Mouse (Mus musculus) lung, embryonic 14.5 days (tissue): Measurements from ENCODE around the gene Mettl23. TPM values are rescaled to one million over a fixed set of nuclear protein-coding genes. Genes with fewer than 3 reads are reported as not detected.
A peak's percentile ranks its signal among the peaks of the same experiment; 100 is the strongest.

ENCODE experiments used
- ATAC-seq: fragments of 200-750 bp; cut with Nextera tagmentation; 2 replicates; pipeline ENCODE4 v1.8.0; 2017; ENCODE audit warnings: mild to moderate bottlenecking, moderate TSS enrichment, moderate library complexity; ENCODE audit not compliant: insufficient read depth
- DNase-seq: peaks from one replicate; pipeline ENCODE4 v3.0.0-alpha.2; 2015
- H3K27ac ChIP-seq: fragments of 300-500 bp; sonication (generic); 2 replicates; pipeline ENCODE4 v1.5.1; 2014; ENCODE audit warnings: low read depth, mild to moderate bottlenecking, moderate library complexity
- H3K27me3 ChIP-seq: fragments of 300-500 bp; sonication (generic); 2 replicates; pipeline ENCODE4 v1.6.1; 2014; ENCODE audit warnings: low read length, control low read depth; ENCODE audit not compliant: insufficient read depth
- H3K36me3 ChIP-seq: fragments of 300-500 bp; sonication (generic); 2 replicates; pipeline ENCODE4 v1.6.1; 2014; ENCODE audit warnings: control low read depth; ENCODE audit not compliant: insufficient read depth
- H3K4me1 ChIP-seq: fragments of 300-500 bp; sonication (generic); 2 replicates; pipeline ENCODE4 v1.6.1; 2014; ENCODE audit warnings: antibody characterized with exemption, control low read depth; ENCODE audit not compliant: insufficient read depth
- H3K4me2 ChIP-seq: fragments of 300-500 bp; sonication (generic); 2 replicates; pipeline ENCODE4 v1.6.1; 2014; ENCODE audit warnings: mild to moderate bottlenecking
- H3K4me3 ChIP-seq: fragments of 300-500 bp; sonication (generic); 2 replicates; pipeline ENCODE4 v1.5.1; 2014; ENCODE audit warnings: low read depth, low read length
- H3K9ac ChIP-seq: fragments of 300-500 bp; sonication (generic); 2 replicates; pipeline ENCODE4 v1.6.1; 2014
- H3K9me3 ChIP-seq: fragments of 300-500 bp; sonication (generic); 2 replicates; pipeline ENCODE4 v1.6.1; 2016; ENCODE audit warnings: low read depth, low read length, control low read depth
- CTCF ChIP-seq: IDR thresholded peaks from 2 replicates; pipeline ENCODE4 v1.5.1; 2016; ENCODE audit warnings: antibody characterized with exemption, low read depth
- WGBS: fragments of 180-500 bp; shearing (Covaris S2); extraction: QIAGEN DNeasy Blood & Tissue Kit; methylation state at CpG from one replicate; pipeline ENCODE4 v1.1.7; 2014; 5-methylcytosine and 5-hydroxymethylcytosine counted together
- polyA plus RNA-seq: library from polyadenylated mRNA; unstranded; fragments of >200 nt; fragmentation: Nextera tagmentation; extraction: Ambion mirVana; gene quantifications from 2 replicates; pipeline ENCODE4 v1.2.1, GENCODE M21; 2014

The Mettl23 gene
- polyA plus RNA-seq, 1 experiment from 2014 or later, result 62.2 TPM

GRCm38 (mm10) chr11:116864444-116864843 is 21.4 kb downstream of the Mettl23 start:
- Histone ChIP-seq H3K36me3 (peaks cover 64% of the 10 kb centered on the region), H3K27ac (no peak overlapping the region)
- 44% methylated on average over 10 of the region's 10 CpGs for WGBS

GRCm38 (mm10) chr11:116865945-116866585 is 23.0 kb downstream of the Mettl23 start:
- no peak overlapping the region for H3K9ac ChIP-seq
- peaks cover 57% of the 10 kb centered on the region for H3K36me3 ChIP-seq
- no peak overlapping the region for H3K4me2 ChIP-seq
- H3K27ac ChIP-seq, result no peak overlapping the region
- DNase-seq, result no peak
- TF ChIP-seq CTCF, result no peak
- H3K4me1 ChIP-seq, result no peaks in the 10 kb centered on the region
- WGBS, result 67% methylated on average over 12 of the region's 12 CpGs
- no peaks in the 10 kb centered on the region for H3K27me3 ChIP-seq
- no peaks in the 10 kb centered on the region for H3K9me3 ChIP-seq
- ATAC-seq, result no peak
- H3K4me3 ChIP-seq, result no peak overlapping the region

More at GRCm38 (mm10) chr11:116864444-116864843, 21.4 kb downstream of the Mettl23 start:
- Histone ChIP-seq H3K9me3 (no peaks in the 10 kb centered on the region), H3K4me3 (no peak overlapping the region), H3K27me3 (no peaks in the 10 kb centered on the region), H3K4me1 (no peaks in the 10 kb centered on the region), H3K4me2 (no peak overlapping the region), H3K9ac (no peak overlapping the region)
- no peak for TF ChIP-seq CTCF
- no peak for DNase-seq
- ATAC-seq, result no peak

GRCm38 (mm10) chr11:116868129-116868528 is 25.1 kb downstream of the Mettl23 start:
- peaks cover 57% of the 10 kb centered on the region for H3K36me3 ChIP-seq
- H3K27me3 ChIP-seq, result no peaks in the 10 kb centered on the region
- no peak for ATAC-seq
- H3K9ac ChIP-seq, result no peak overlapping the region
- WGBS, result 73% methylated on average over 3 of the region's 3 CpGs
- no peak overlapping the region for H3K4me3 ChIP-seq
- H3K4me2 ChIP-seq, result no peak overlapping the region
- DNase-seq, result no peak
- no peaks in the 10 kb centered on the region for H3K9me3 ChIP-seq
- TF ChIP-seq CTCF, result no peak
- H3K4me1 ChIP-seq, result no peaks in the 10 kb centered on the region
- H3K27ac ChIP-seq, result no peak overlapping the region

GRCm38 (mm10) chr11:116869223-116869622 is 26.1 kb downstream of the Mettl23 start:
- no peak for ATAC-seq
- 59% methylated on average over 8 of the region's 8 CpGs for WGBS

GRCm38 (mm10) chr11:116869641-116870040 is 26.6 kb downstream of the Mettl23 start:
- Histone ChIP-seq H3K4me1 (no peaks in the 10 kb centered on the region), H3K9ac (no peak overlapping the region), H3K27ac (no peak overlapping the region), H3K9me3 (no peaks in the 10 kb centered on the region), H3K27me3 (no peaks in the 10 kb centered on the region), H3K4me3 (no peak overlapping the region), H3K36me3 (peaks cover 60% of the 10 kb centered on the region), H3K4me2 (no peak overlapping the region)
- DNase-seq, result no peak
- 74% methylated on average over 4 of the region's 4 CpGs for WGBS
- ATAC-seq, result no peak
- no peak for TF ChIP-seq CTCF

More at GRCm38 (mm10) chr11:116869223-116869622, 26.1 kb downstream of the Mettl23 start:
- no peak overlapping the region for H3K27ac ChIP-seq
- H3K4me3 ChIP-seq, result no peak overlapping the region
- no peaks in the 10 kb centered on the region for H3K27me3 ChIP-seq
- H3K36me3 ChIP-seq, result peaks cover 60% of the 10 kb centered on the region
- no peak overlapping the region for H3K9ac ChIP-seq
- no peaks in the 10 kb centered on the region for H3K9me3 ChIP-seq
- no peak for TF ChIP-seq CTCF
- no peak overlapping the region for H3K4me2 ChIP-seq
- H3K4me1 ChIP-seq, result no peaks in the 10 kb centered on the region
- DNase-seq, result peak; percentile 55

GRCm38 (mm10) chr11:116871538-116871937 is 28.5 kb downstream of the Mettl23 start:
- ATAC-seq (no peak), DNase-seq (no peak)
- H3K9ac ChIP-seq, result no peak overlapping the region
- no peaks in the 10 kb centered on the region for H3K9me3 ChIP-seq
- TF ChIP-seq CTCF, result no peak
- no peak overlapping the region for H3K4me2 ChIP-seq
- peaks cover 53% of the 10 kb centered on the region for H3K36me3 ChIP-seq
- no peaks in the 10 kb centered on the region for H3K27me3 ChIP-seq
- H3K27ac ChIP-seq, result no peak overlapping the region
- no peaks in the 10 kb centered on the region for H3K4me1 ChIP-seq
- no peak overlapping the region for H3K4me3 ChIP-seq
- WGBS, result 81% methylated on average over 9 of the region's 9 CpGs

GRCm38 (mm10) chr11:116873987-116874386 is 30.9 kb downstream of the Mettl23 start:
- Histone ChIP-seq H3K9ac (no peak overlapping the region), H3K27ac (no peak overlapping the region), H3K4me2 (no peak overlapping the region), H3K4me3 (no peak overlapping the region), H3K9me3 (no peaks in the 10 kb centered on the region), H3K27me3 (no peaks in the 10 kb centered on the region), H3K4me1 (no peaks in the 10 kb centered on the region), H3K36me3 (peaks cover 43% of the 10 kb centered on the region)
- 75% methylated on average over 20 of the region's 20 CpGs for WGBS
- TF ChIP-seq CTCF, result no peak
- DNase-seq, result no peak
- ATAC-seq, result no peak

- H3K9me3 ChIP-seq, result no peaks in the 10 kb centered on the region
- ATAC-seq, result no peak
- no peak for TF ChIP-seq CTCF
These were observed 35.4 kb downstream of the Mettl23 start for GRCm38 (mm10) chr11:116878454-116878853.

More at GRCm38 (mm10) chr11:116878454-116878853, 35.4 kb downstream of the Mettl23 start:
- Histone ChIP-seq H3K36me3 (peaks cover 17% of the 10 kb centered on the region; the same call in 1 of the 2 replicates), H3K27me3 (no peaks in the 10 kb centered on the region), H3K27ac (no peak overlapping the region), H3K4me2 (no peak overlapping the region), H3K4me3 (no peak overlapping the region), H3K9ac (no peak overlapping the region), H3K4me1 (no peaks in the 10 kb centered on the region)
- WGBS, result 87% methylated on average over 8 of the region's 8 CpGs
- DNase-seq, result no peak
